Mouse (Mus musculus): ENCODE data around the gene Itpripl1.
"Not testable (repeated sequence)": the region's sequence is repeated elsewhere in the genome, so short reads cannot be mapped to it uniquely, and the experiment has no call there.

The Itpripl1 gene

DNA sequence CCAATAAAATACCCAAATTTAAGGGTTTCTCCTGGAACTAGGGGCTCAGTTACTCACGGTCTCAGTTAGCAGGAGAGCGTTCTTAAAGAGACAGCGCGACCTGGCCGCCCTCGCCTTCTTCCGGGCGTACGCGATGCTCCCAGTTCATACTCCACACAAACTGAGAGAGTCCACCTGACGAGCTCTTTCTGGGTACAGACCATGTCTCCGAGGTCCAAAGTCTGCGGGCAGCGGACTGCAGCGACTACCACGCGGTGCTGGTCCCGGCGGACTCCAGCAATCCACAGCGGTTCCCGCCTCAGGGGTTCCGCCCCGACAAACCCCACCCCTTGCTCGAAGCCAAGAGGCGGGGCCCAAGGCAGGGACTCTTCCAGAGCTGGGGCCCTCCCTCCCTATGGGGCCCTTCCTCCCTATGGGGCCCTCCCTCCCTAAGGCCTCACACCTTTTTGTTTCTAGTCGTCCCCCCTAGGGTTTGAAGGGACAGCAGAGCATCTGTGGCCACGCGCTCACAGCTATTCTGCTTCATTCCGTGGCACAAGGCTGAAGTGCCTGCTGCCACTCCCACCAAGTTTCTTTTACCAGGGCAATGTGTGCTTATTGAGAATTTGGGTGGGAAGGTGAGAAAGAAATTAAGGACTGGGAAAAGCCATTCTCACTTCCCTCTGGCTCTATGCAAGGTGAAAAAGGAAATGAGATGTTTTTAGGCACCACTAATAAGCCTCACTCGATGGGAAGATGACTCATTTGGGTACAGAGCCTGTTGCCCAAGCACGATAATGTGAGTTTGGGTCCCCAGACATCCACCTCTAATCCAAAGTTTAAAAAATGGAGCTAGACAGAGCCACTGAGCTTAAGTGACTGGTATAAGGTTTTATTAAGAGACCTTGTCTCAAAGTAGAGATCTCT is at the start of gene Itpripl1:
Gene Itpripl1 (minus strand): TSS at position 285 of the 906 bp plus-strand sequence.
- DNase-seq (ENCODE audit: low read depth, low spot score) = peak; percentile 77

- no peak for DNase-seq (ENCODE audit: low read depth, low spot score)
These were observed 46.3 kb upstream of the Itpripl1 start for GRCm38 (mm10) chr2:127189574-127189973.

DNA sequence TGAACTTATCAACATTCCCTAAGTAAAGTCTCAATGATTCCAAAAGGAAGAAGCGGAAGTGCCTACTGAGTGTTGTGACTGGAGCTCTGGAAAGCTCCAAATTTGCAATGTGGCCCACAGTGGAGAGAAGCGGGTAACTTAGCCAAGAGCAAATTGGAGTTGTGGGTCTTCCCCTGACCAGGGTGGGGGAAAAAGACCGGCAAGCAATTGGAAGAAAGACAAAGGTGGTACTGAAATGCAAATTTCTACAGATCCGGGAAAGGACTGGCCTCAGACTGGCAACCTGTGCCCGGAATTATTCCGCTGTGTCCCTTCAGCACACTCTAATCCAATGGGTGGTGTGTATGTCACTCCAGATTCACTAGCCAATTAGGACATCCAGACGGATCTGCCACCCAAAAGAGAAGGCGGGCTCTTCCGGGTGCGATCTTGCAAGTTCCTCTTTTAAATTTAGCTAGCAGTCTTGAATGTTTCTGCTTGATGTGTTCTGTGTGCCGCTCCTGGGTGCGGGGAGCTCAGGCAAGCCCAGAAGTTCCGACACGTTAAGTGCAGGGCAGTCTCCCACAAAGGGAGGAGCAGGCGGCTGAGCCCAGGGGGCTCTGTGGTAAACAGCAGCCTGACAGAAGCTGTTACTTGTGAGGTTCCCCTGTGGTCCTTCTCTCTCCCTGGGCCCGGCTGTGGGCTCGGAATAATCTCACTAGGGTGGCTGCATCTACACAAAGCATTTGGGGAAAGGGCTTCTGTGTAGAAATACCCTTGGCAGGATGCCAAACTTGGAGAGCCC is 39.5 kb upstream of the Itpripl1 start:
- peak; percentile 98 for DNase-seq (ENCODE audit: low read depth, low spot score)

- peak; percentile 39 for DNase-seq (ENCODE audit: low read depth, low spot score)
These were observed 23.0 kb upstream of the Itpripl1 start for GRCm38 (mm10) chr2:127166261-127166660.

DNA sequence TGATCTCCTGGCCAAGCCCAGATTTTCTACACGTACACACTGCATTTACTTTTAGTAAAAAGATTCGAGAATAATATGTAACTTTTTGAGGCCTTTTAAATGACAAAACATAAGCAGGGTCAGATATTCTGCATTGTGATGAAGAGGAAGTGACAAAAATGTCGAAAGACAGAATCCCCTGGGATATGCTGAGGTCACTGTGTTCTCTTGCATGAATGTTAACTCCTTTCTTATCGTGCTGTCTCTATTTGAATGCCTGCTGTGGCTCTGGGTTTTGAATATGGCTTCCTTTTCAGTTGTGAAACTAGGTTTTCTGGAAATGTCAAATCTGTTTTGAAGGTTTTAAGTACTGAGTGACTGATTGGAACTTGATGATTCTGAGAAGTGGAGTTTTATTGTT is 22.4 kb upstream of the Itpripl1 start:
- no peak for DNase-seq (ENCODE audit: low read depth, low spot score)

- DNase-seq (ENCODE audit: low read depth, low spot score) = no peak
These were observed 2.5 kb upstream of the Itpripl1 start for GRCm38 (mm10) chr2:127145699-127146098.

GRCm38 (mm10) chr2:127142577-127143157 is 575 bp downstream of the Itpripl1 start:
- no peak for DNase-seq (ENCODE audit: low read depth, low spot score)

GRCm38 (mm10) chr2:127142031-127142430 is 1.2 kb downstream of the Itpripl1 start:
- no peak for DNase-seq (ENCODE audit: low read depth, low spot score)

- DNase-seq (ENCODE audit: low read depth, low spot score) = no peak
These were observed 3.2 kb downstream of the Itpripl1 start for GRCm38 (mm10) chr2:127140011-127140410.

DNA sequence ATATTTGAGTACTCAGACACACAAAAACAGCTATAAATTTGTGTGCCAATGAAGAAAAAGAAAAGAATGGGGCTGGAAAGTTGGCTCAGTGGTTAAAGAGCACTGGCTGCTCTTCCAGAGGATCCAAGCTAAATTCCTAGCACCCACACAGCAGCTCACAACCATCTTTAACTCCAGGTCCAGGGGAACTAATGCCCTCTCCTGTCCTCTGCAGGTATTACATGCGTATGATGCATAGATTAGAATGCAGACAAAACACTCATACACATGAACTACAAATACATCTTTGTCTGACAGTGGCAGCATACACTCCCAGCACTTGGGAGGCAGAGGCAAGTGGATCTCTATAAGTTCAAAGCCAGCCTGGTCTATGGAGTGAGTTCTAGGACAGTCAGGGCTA is 3.6 kb downstream of the Itpripl1 start:
- DNase-seq (ENCODE audit: low read depth, low spot score) = peak; percentile 63

- no peak for DNase-seq (ENCODE audit: low read depth, low spot score)
These were observed 4.1 kb downstream of the Itpripl1 start for GRCm38 (mm10) chr2:127139094-127139493.

DNA sequence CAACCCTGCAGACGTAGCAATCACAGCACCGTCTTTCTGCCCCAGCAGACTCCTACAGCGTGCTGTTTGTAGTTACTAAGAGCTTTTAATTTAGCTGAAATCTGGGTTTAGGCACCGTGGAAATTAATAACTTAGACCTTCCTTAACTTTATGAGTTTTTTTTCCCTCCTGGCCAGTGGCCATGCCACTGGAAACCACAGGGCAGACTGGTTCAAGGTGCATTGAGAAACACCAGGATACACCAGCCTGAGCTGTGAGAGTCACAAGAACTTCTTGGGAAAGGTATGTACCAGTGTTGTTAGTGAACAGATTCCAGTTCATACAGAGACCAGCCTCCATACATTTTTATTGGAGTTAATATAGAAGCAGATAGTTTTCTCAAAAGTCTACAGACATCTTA is 4.8 kb downstream of the Itpripl1 start:
- no peak for DNase-seq (ENCODE audit: low read depth, low spot score)

GRCm38 (mm10) chr2:127137838-127138420 is 5.3 kb downstream of the Itpripl1 start:
- no peak for DNase-seq (ENCODE audit: low read depth, low spot score)

GRCm38 (mm10) chr2:127136979-127137378 is 6.3 kb downstream of the Itpripl1 start:
- peak; percentile 36 for DNase-seq (ENCODE audit: low read depth, low spot score)

DNA sequence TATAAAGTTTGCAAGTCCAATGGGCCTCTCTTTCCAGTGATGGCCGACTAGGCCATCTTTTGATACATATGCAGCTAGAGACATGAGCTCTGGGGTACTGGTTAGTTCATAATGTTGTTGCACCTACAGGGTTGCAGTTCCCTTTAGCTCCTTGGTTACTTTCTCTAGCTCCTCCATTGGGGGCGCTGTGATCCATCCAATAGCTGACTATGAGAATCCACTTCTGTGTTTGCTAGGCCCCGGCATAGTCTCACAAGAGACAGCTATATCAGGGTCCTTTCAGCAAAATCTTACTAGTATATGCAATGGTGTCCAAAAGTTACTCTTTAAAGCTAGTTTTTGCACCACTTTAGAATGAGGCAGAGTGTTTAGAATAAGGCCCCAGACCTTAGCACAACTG is 8.0 kb downstream of the Itpripl1 start:
- not testable (repeated sequence) for DNase-seq (ENCODE audit: low read depth, low spot score)

DNA sequence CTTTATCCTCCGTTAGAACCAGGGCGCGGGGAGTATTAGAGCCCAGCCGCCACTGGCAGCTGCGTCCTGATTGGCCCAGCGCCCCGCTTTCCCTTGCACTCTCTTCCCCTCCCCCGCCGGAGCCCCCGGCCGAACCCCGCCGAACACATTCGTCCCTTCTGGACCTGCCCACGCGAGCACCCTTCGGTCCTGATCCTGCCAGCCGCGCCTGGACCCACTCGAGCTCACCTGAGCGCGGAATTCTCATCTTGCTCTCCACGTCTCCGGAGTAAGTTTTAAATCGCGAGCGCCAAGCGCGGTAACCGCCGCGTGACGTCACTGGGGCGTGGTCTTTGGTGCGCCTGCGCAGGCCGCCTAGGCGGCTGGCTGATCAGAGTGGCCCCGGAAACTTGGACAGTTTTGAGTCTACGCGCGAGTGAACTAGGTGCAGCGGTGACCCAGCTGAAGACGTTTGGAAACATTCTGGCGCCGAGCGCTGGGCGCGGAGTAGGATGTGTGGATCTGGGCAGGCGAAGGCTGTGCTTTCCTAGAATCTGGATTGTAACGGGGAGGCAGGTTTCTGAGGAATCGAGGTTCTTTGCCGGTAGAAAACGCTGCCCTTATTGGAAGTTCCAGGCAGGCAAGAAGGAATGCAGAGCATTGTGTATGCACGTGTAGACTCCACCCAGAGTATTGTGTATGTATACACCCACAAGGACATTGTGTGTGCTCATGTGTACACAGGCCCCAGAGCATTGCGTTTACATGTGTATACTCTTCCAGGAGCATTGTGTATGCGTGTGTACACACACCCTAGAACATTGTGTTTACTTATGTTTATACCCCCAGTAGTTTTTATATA is 9.4 kb downstream of the Itpripl1 start, which contains the start of gene Ncaph:
Gene Ncaph (minus strand): TSS at position 334 of the 841 bp plus-strand sequence.
- DNase-seq (ENCODE audit: low read depth, low spot score) = peak; percentile 92

- DNase-seq (ENCODE audit: low read depth, low spot score) = no peak
These were observed 11.9 kb downstream of the Itpripl1 start for GRCm38 (mm10) chr2:127131353-127131752.

GRCm38 (mm10) chr2:127128926-127129325 is 14.3 kb downstream of the Itpripl1 start:
- no peak for DNase-seq (ENCODE audit: low read depth, low spot score)

- no peak for DNase-seq (ENCODE audit: low read depth, low spot score)
These were observed 21.5 kb downstream of the Itpripl1 start for GRCm38 (mm10) chr2:127121591-127122235.

- peak; percentile 63 for DNase-seq (ENCODE audit: low read depth, low spot score)
These were observed 34.3 kb downstream of the Itpripl1 start for GRCm38 (mm10) chr2:127108986-127109385.

Data from R1 (cell line).